Mouse (Mus musculus) hindbrain, embryonic 13.5 days (tissue): ENCODE measurements around the gene Sgsm3. TPM values are rescaled to one million over a fixed set of nuclear protein-coding genes. Genes with fewer than 3 reads are reported as not detected.

ENCODE experiments used
- ATAC-seq: fragments of 200-750 bp; cut with Nextera tagmentation; 2 replicates; pipeline ENCODE4 v1.8.0; 2017; ENCODE audit warnings: moderate TSS enrichment; ENCODE audit not compliant: low FRiP score
- H3K27ac ChIP-seq: fragments of 300-500 bp; sonication (generic); 2 replicates; pipeline ENCODE4 v1.5.1; 2015; ENCODE audit warnings: inconsistent platforms, mild to moderate bottlenecking, moderate library complexity
- H3K27me3 ChIP-seq: fragments of 300-500 bp; sonication (generic); 2 replicates; pipeline ENCODE4 v1.6.1; 2015; ENCODE audit warnings: mild to moderate bottlenecking, inconsistent platforms
- H3K36me3 ChIP-seq: fragments of 300-500 bp; sonication (generic); 2 replicates; pipeline ENCODE4 v1.6.1; 2015; ENCODE audit warnings: mild to moderate bottlenecking, inconsistent platforms
- H3K4me1 ChIP-seq: fragments of 300-500 bp; sonication (generic); replicated peaks from 2 replicates; pipeline ENCODE4 v1.6.1; 2015; ENCODE audit warnings: inconsistent platforms
- H3K4me2 ChIP-seq: fragments of 300-500 bp; sonication (generic); 2 replicates; pipeline ENCODE4 v1.6.1; 2015; ENCODE audit warnings: inconsistent platforms, mild to moderate bottlenecking, moderate library complexity
- H3K4me3 ChIP-seq: fragments of 300-500 bp; sonication (generic); 2 replicates; pipeline ENCODE4 v1.5.1; 2015; ENCODE audit warnings: mild to moderate bottlenecking, inconsistent platforms
- H3K9ac ChIP-seq: fragments of 300-500 bp; sonication (generic); 2 replicates; pipeline ENCODE4 v1.6.1; 2015; ENCODE audit warnings: mild to moderate bottlenecking, inconsistent platforms
- H3K9me3 ChIP-seq: fragments of 300-500 bp; sonication (generic); 2 replicates; pipeline ENCODE4 v1.6.1; 2016; ENCODE audit warnings: inconsistent platforms
- WGBS: fragments of 180-500 bp; shearing (Covaris S2); methylation state at CpG from one replicate; pipeline ENCODE4 v1.1.7; 2015; 5-methylcytosine and 5-hydroxymethylcytosine counted together
- polyA plus RNA-seq: library from polyadenylated mRNA; unstranded; fragments of >200 nt; fragmentation: Nextera tagmentation; extraction: Ambion mirVana; gene quantifications from 2 replicates; pipeline ENCODE4 v1.2.1, GENCODE M21; 2015

Gene Sgsm3
- polyA plus RNA-seq, 1 experiment from 2014 or later: 56.4 TPM

DNA sequence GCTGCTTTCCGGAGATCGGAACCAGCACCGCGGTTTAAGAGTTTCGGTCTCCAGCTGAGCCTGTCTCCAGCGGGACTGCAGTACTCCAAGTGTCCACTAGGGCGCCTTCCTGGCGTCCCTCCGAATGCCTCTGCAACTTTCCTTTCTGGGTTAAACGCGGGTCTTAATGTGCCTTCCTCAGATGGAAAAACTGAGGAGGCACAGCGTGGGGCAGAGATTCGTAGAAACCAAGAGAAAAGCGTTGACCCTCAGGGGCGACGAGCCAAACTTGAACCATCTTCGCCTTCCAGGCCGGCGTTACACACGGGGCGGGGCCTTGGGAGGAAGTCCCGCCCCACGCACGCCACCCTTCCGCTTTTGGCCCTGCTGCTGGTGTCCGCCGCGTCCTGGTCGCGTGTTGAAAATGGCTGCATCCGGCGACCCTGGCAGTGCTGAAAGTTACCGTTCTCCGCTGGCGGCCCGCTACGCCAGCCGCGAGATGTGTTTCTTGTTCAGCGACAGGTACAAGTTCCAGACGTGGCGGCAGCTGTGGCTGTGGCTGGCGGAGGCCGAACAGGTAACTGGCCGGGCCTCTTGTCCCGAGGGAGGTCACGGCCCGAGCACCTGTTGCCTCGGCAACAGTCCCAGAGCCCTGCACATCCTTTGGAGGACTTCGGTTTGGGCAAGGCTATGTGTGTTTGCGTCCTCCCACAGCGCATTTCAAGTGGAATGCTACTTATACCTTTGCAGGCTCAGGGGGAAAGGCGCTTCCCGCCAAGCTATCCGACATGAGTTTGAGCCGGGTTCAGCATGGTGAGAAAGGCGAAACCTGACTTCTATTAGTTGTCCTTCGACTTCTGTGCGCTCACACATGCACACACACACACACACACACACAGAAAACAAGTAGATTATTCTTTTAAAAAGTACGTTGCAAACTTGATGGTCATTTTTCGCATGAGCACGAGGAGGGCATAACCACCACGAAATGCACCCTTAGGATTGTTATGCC, 29.1 kb upstream of the Sgsm3 start, which contains the start of gene Adsl:
Gene Adsl, plus strand, starts transcription at position 346 of the 991 bp plus-strand sequence.
- H3K27ac ChIP-seq: peak within 1 kb of the TSS; percentile 76
- peak within 1 kb of the TSS; percentile 73 for H3K4me2 ChIP-seq
- H3K4me1 ChIP-seq: peaks cover 18% of the 10 kb centered on the region
- under 1% methylated on average over 63 of the region's 63 CpGs for WGBS
- peak within 1 kb of the TSS; percentile 85 for H3K4me3 ChIP-seq
- peak; percentile 95 for ATAC-seq
- no peaks in the 10 kb centered on the region for H3K9me3 ChIP-seq
- H3K9ac ChIP-seq: peak within 1 kb of the TSS; percentile 79
- H3K36me3 ChIP-seq: peaks cover 16% of the 10 kb centered on the region
- no peaks in the 10 kb centered on the region for H3K27me3 ChIP-seq

- peaks cover 23% of the 10 kb centered on the region for H3K36me3 ChIP-seq
- ATAC-seq: no peak
- no peaks in the 10 kb centered on the region for H3K9me3 ChIP-seq
- peak overlapping the region; percentile 79; the same call in 1 of the 2 replicates for H3K9ac ChIP-seq
- H3K27me3 ChIP-seq: no peaks in the 10 kb centered on the region
- H3K4me2 ChIP-seq: peak overlapping the region; percentile 73
- H3K27ac ChIP-seq: no peak overlapping the region
- peak overlapping the region; percentile 85 for H3K4me3 ChIP-seq
- WGBS: 55% methylated on average over 4 of the region's 4 CpGs
- H3K4me1 ChIP-seq: peaks cover 18% of the 10 kb centered on the region
These were observed 28.1 kb upstream of the Sgsm3 start for GRCm38 (mm10) chr15:80949431-80949830.

GRCm38 (mm10) chr15:80950055-80950454, 27.5 kb upstream of the Sgsm3 start:
- 87% methylated on average over 7 of the region's 7 CpGs for WGBS
- Histone ChIP-seq H3K4me1 (peaks cover 18% of the 10 kb centered on the region), H3K9ac (no peak overlapping the region), H3K27ac (no peak overlapping the region), H3K36me3 (peaks cover 28% of the 10 kb centered on the region), H3K4me2 (no peak overlapping the region), H3K27me3 (no peaks in the 10 kb centered on the region), H3K4me3 (no peak overlapping the region), H3K9me3 (no peaks in the 10 kb centered on the region)
- ATAC-seq: no peak

DNA sequence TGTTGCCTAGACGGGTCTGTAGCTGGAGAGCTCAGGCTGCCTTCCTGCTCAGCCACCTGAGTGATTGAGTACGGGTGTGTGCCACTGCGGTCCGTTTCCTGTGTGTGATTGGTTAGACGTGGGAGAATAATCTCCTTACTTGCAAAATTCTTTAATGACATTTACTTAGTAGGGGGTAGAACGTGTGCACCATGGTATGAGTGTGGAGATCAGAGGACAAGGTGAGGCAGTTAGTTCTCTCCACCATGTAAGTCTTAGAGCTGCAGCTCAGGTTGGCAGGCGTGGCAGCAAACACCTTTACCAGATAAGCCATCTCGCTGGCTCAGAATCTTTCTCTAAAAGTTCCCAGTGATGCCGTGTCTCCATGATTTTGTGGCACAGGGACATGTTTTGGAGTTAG, 23.6 kb upstream of the Sgsm3 start:
- 93% methylated on average over 9 of the region's 9 CpGs for WGBS
- Histone ChIP-seq H3K27ac (no peak overlapping the region), H3K4me2 (no peak overlapping the region), H3K36me3 (peaks cover 58% of the 10 kb centered on the region), H3K9me3 (no peaks in the 10 kb centered on the region), H3K4me1 (peaks cover 14% of the 10 kb centered on the region), H3K27me3 (no peaks in the 10 kb centered on the region), H3K4me3 (no peak overlapping the region), H3K9ac (no peak overlapping the region)
- ATAC-seq: no peak

DNA sequence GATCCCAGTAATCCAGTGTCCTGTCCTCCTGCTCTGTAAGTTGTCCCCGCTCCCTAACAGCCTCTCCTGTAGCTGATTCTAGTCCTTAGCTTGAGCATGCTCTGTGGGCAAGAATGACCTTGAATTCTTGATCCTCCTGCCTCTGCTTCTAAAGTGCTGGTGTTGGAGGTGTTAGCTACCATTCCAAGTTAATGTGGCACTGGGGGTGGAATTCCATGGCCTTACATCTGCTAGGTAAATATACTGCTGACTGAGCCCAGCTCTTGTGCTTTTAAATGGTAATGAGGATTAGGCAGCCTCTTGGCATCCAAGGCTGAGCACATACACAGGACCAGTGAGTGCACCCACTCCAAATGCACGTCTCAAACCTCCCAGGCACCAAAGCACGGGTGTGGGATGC, 22.7 kb upstream of the Sgsm3 start:
- no peak for ATAC-seq
- Histone ChIP-seq H3K27ac (no peak overlapping the region), H3K4me1 (peaks cover 5% of the 10 kb centered on the region), H3K4me3 (no peak overlapping the region), H3K36me3 (peaks cover 67% of the 10 kb centered on the region), H3K9ac (no peak overlapping the region), H3K27me3 (no peaks in the 10 kb centered on the region), H3K9me3 (no peaks in the 10 kb centered on the region), H3K4me2 (no peak overlapping the region)
- WGBS: 84% methylated on average over 3 of the region's 3 CpGs

- Histone ChIP-seq H3K9me3 (no peaks in the 10 kb centered on the region), H3K4me1 (no peaks in the 10 kb centered on the region), H3K4me2 (no peak overlapping the region), H3K4me3 (no peak overlapping the region), H3K27ac (no peak overlapping the region), H3K27me3 (no peaks in the 10 kb centered on the region), H3K36me3 (peaks cover 78% of the 10 kb centered on the region), H3K9ac (no peak overlapping the region)
- ATAC-seq: no peak
- WGBS: 96% methylated on average over 12 of the region's 12 CpGs
These were observed 21.6 kb upstream of the Sgsm3 start for GRCm38 (mm10) chr15:80955836-80956438.

DNA sequence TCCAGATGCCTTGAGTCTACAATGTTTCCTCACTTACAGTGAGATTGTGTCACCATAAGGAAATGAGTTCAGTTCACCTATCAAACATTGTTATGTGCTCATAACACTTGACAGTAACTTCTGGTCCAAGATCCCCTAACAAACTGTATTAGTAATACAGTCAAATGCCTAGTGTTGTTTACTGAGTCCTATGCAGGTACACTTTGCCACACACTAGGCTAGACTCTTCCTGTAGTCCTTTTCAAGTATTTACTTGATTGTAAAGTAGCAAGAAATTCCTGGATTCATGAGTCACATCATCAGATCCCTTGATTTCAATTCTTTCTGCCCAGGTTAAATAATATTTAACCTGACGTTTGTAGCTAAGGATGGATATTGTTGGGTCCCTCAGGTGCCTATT, 8.2 kb upstream of the Sgsm3 start:
- 93% methylated on average over 1 of the region's 1 CpGs for WGBS
- Histone ChIP-seq H3K4me1 (no peaks in the 10 kb centered on the region), H3K4me3 (no peak overlapping the region), H3K27me3 (no peaks in the 10 kb centered on the region), H3K9me3 (no peaks in the 10 kb centered on the region), H3K27ac (no peak overlapping the region), H3K9ac (no peak overlapping the region), H3K36me3 (peaks cover 58% of the 10 kb centered on the region), H3K4me2 (no peak overlapping the region)
- ATAC-seq: no peak

GRCm38 (mm10) chr15:80974311-80974710, 3.3 kb upstream of the Sgsm3 start:
- Histone ChIP-seq H3K9ac (no peak overlapping the region), H3K27ac (no peak overlapping the region), H3K4me2 (no peak overlapping the region), H3K36me3 (peaks cover 15% of the 10 kb centered on the region), H3K4me1 (peaks cover 15% of the 10 kb centered on the region), H3K9me3 (no peaks in the 10 kb centered on the region), H3K4me3 (no peak overlapping the region), H3K27me3 (no peaks in the 10 kb centered on the region)
- ATAC-seq: no peak
- WGBS: 57% methylated on average over 5 of the region's 5 CpGs

DNA sequence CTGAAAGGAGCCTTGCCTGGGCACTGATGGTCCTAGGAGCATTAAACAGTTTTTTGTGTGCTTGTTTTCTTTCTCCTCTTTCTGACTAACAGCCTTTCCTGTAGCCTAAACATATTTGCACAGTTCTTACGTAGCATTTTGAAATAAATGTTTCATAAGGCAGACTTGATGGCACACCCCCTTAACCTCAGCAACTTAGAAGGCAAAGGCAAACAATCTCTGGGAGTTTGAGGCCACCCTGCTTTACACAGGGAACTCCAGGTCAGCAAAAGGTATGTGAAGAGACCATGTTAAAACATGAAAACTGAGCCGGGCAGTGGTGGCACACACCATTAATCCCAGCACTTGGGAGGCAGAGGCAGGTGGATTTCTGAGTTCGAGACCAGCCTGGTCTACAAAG, 1.9 kb upstream of the Sgsm3 start:
- Histone ChIP-seq H3K9ac (no peak overlapping the region), H3K27me3 (no peaks in the 10 kb centered on the region), H3K36me3 (peaks cover 1% of the 10 kb centered on the region; the same call in 1 of the 2 replicates), H3K4me2 (no peak overlapping the region), H3K4me3 (no peak overlapping the region), H3K27ac (no peak overlapping the region), H3K4me1 (peaks cover 20% of the 10 kb centered on the region), H3K9me3 (no peaks in the 10 kb centered on the region)
- no peak for ATAC-seq
- 90% methylated on average over 3 of the region's 3 CpGs for WGBS

DNA sequence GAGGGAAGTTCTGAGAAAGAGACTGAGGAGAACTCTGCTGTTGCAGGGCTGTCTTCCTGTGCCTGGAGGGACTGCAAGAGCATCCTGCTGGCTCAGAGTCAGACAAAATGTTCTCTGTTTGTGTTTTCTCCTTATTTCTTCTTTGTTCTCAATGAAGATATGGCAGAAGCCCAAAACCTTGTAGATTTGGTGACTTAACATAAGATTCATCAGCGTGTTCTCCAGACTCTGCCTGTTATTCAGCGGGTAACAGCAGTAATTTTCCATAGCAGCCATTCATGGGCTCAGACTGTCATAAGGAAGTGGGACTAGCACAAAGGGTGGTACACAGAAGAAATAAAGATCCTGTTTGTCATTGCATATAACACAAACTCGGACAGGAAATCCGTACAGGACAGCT, 2.0 kb downstream of the Sgsm3 start:
- 88% methylated on average over 4 of the region's 4 CpGs for WGBS
- ATAC-seq: no peak
- H3K9ac ChIP-seq: no peak overlapping the region; the same call in 1 of the 2 replicates
- no peak overlapping the region for H3K4me3 ChIP-seq
- H3K9me3 ChIP-seq: no peaks in the 10 kb centered on the region
- peaks cover 20% of the 10 kb centered on the region for H3K4me1 ChIP-seq
- H3K36me3 ChIP-seq: no peaks in the 10 kb centered on the region
- no peak overlapping the region for H3K27ac ChIP-seq
- no peak overlapping the region for H3K4me2 ChIP-seq
- H3K27me3 ChIP-seq: no peaks in the 10 kb centered on the region

DNA sequence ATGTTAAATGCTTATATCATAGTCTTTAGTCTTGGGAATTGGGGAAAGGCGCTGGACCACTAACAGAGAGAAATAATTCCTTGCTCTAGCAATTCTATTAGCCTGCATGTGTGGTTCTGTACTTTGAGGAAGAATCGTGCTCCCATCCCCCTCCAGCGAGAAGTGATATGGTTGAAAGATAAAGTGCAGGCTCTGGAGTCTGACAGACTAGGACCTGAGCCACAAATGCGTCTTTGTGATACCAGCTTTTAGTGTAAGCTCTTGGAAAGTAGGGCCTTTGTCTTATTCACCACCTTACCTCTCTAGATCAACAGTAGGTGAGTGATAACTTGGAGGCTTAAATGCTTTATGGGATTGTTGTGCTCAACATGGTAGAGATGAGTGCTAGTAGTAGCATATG, 3.6 kb downstream of the Sgsm3 start:
- H3K4me1 ChIP-seq: peaks cover 20% of the 10 kb centered on the region
- no peaks in the 10 kb centered on the region for H3K36me3 ChIP-seq
- no peak overlapping the region for H3K9ac ChIP-seq
- H3K27me3 ChIP-seq: no peaks in the 10 kb centered on the region
- no peaks in the 10 kb centered on the region for H3K9me3 ChIP-seq
- no peak for ATAC-seq
- WGBS: 87% methylated on average over 4 of the region's 4 CpGs
- H3K4me2 ChIP-seq: no peak overlapping the region
- H3K27ac ChIP-seq: no peak overlapping the region
- H3K4me3 ChIP-seq: no peak overlapping the region

DNA sequence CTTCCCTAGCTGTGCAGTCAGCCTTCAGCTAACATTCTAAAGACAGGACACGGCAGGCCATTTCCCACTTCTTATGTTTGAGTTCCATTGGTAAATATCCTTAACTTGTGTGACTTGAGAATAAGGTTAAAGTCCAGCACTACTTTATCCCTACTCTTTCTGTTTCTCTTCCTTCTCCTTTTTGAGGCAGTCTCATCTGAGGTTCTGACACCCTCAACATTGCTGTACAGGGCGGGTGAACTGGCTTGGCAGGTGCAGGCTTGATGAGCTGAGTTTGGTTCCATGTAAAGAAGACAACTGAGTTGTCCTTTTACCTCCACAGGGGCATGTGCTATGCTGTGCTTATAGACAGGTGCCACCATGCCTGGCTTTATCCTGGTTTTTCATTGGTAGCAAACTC, 5.7 kb downstream of the Sgsm3 start:
- 96% methylated on average over 2 of the region's 2 CpGs for WGBS
- H3K27me3 ChIP-seq: no peaks in the 10 kb centered on the region
- ATAC-seq: no peak
- H3K27ac ChIP-seq: no peak overlapping the region
- no peak overlapping the region for H3K9ac ChIP-seq
- H3K4me1 ChIP-seq: peaks cover 15% of the 10 kb centered on the region
- no peaks in the 10 kb centered on the region for H3K36me3 ChIP-seq
- H3K4me3 ChIP-seq: no peak overlapping the region
- H3K4me2 ChIP-seq: no peak overlapping the region
- H3K9me3 ChIP-seq: no peaks in the 10 kb centered on the region
